Mouse (Mus musculus): Measurements from ENCODE around the gene Dnase1l1. TPM values are rescaled to one million over a fixed set of nuclear protein-coding genes. Genes with fewer than 3 reads are reported as not detected.

Dnase1l1 gene
- total and polyA plus RNA-seq, 2 experiments from 2014 or later, result 3.0 to 7.5 TPM

DNA sequence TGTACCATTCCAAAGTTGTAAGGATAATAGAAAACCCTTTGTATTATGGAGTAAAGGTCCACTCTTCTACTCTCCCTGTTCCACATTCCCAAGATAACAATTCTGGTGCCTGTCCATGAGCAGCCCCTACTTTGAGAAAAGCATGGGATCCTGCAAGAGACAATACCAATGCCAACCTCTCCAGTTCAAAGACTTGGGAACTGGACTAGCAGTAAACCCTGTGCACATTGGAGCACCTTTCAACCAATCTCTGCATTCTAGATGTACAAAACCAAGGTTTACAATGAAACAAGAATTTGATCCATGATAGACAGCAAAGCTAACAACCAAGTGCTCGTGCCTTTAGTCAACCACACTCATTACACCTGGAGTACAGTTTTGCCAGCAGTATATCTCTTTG lies 37.0 kb downstream of the Dnase1l1 start:
- Histone ChIP-seq H3K27me3 (ENCODE audit: insufficient read depth, low read length) (no peaks in the 10 kb centered on the region), H3K4me1 (ENCODE audit: insufficient read depth, low read length) (no peaks in the 10 kb centered on the region), H3K27ac (ENCODE audit: low read depth, low read length) (peak overlapping the region; percentile 87), H3K4me3 (ENCODE audit: low read depth, low read length) (peak overlapping the region; percentile 45), H3K36me3 (ENCODE audit: insufficient read depth, low read length) (peaks cover 19% of the 10 kb centered on the region), H3K9ac (replicated peaks; ENCODE audit: low read length, poor library complexity, severe bottlenecking) (peak overlapping the region; percentile 68), H3K9me3 (ENCODE audit: low read length) (no peaks in the 10 kb centered on the region), H3K4me2 (ENCODE audit: low read depth, low read length, poor library complexity, severe bottlenecking) (peak overlapping the region; percentile 55)
- no peak for TF ChIP-seq CTCF (IDR thresholded peaks at IDR 0.05)
- no peak for DNase-seq (ENCODE audit: low spot score)
- ATAC-seq (ENCODE audit: low FRiP score), result no peak
- whole genome bisulfite sequencing, result 23% methylated on average over 1 of the region's 1 CpGs

DNA sequence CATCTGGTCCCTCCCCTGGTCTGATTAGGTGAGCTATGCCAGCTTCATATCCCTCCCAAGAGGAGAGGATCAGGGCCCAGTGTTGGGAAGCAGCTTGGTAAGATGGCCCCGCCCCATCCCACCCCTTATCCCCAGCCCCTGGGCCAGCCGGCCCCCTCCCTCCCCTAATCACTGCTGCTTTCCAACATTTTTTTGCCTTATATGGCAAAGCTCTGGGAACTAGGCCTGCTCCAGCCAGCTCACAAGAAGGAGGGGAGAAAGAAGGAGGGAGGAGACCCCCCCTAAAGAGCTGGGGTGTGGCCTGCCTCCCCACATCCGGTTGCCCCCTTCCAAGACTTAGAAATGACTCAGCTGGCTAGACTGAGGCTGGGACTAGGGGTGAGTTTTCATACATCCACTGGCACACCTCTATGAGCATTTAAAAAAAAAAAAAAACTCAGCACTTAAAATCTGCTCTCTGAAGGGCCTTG lies 37.5 kb downstream of the Dnase1l1 start:
- ATAC-seq (ENCODE audit: low FRiP score), result peak; percentile 29
- H3K9me3 ChIP-seq (ENCODE audit: low read length), result no peaks in the 10 kb centered on the region

DNA sequence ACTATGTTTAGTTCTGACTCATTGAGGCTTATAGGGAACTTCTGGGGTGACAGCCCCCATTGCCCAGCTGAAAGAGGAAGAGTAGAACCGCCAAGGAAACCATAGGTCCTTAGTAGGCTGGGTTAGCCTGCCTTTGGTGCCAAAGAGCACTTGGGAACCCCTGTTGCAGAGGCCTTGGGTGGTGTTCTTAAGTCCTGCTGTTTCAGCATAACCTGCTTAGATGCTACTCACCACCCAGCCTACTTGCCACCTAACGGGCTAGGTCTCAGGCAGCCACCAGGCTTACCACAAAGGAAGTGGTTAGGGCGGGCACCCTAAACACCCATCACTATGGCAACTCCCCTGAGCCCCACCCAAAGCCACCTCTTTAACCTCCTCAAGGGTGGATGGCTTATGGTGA lies 38.3 kb downstream of the Dnase1l1 start:
- no peaks in the 10 kb centered on the region for H3K27me3 ChIP-seq (ENCODE audit: insufficient read depth, low read length)
- ATAC-seq (ENCODE audit: low FRiP score) (no peak), DNase-seq (ENCODE audit: low spot score) (no peak)
- H3K4me2 ChIP-seq (ENCODE audit: low read depth, low read length, poor library complexity, severe bottlenecking), result peak overlapping the region; percentile 55
- H3K36me3 ChIP-seq (ENCODE audit: insufficient read depth, low read length), result peaks cover 30% of the 10 kb centered on the region
- WGBS, result 50% methylated on average over 3 of the region's 3 CpGs
- no peaks in the 10 kb centered on the region for H3K4me1 ChIP-seq (ENCODE audit: insufficient read depth, low read length)
- H3K4me3 ChIP-seq (ENCODE audit: low read depth, low read length), result peak overlapping the region; percentile 45
- H3K27ac ChIP-seq (ENCODE audit: low read depth, low read length), result peak overlapping the region; percentile 87; the same call in 1 of the 2 replicates
- no peaks in the 10 kb centered on the region for H3K9me3 ChIP-seq (ENCODE audit: low read length)
- H3K9ac ChIP-seq (replicated peaks; ENCODE audit: low read length, poor library complexity, severe bottlenecking), result peak overlapping the region; percentile 68; the same call in 1 of the 2 replicates
- no peak for TF ChIP-seq CTCF (IDR thresholded peaks at IDR 0.05)

More for the DNA sequence above, 37.5 kb downstream of the Dnase1l1 start:
- TF ChIP-seq CTCF (IDR thresholded peaks at IDR 0.05), result no peak
- Histone ChIP-seq H3K4me1 (ENCODE audit: insufficient read depth, low read length) (no peaks in the 10 kb centered on the region), H3K9ac (replicated peaks; ENCODE audit: low read length, poor library complexity, severe bottlenecking) (peak overlapping the region; percentile 68), H3K36me3 (ENCODE audit: insufficient read depth, low read length) (peaks cover 23% of the 10 kb centered on the region), H3K27me3 (ENCODE audit: insufficient read depth, low read length) (no peaks in the 10 kb centered on the region), H3K27ac (ENCODE audit: low read depth, low read length) (peak overlapping the region; percentile 87), H3K4me3 (ENCODE audit: low read depth, low read length) (peak overlapping the region; percentile 45), H3K4me2 (ENCODE audit: low read depth, low read length, poor library complexity, severe bottlenecking) (peak overlapping the region; percentile 55)
- 27% methylated on average over 2 of the region's 3 CpGs for WGBS
- peak; percentile 71 for DNase-seq (ENCODE audit: low spot score)

DNA sequence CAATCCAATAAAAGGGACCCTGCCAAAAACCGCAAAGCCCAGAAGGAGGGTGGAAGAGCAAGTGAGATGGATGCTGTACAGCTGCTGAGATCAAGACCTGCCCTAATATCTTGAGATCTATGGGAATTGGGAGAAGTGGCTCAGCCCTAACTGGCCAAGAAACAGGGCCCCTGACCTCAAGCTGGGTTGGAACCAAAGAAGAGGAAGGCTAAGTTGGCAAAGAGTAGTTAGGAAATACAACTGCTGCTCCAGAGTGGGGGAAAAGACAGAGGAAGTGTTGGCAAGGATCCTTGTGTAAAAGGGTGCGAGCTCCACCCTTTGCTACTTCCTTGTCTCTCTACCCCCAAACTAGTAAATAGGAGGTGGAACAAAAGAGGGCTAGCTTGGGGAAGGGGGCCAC lies 38.7 kb downstream of the Dnase1l1 start:
- DNase-seq (ENCODE audit: low spot score) (no peak), ATAC-seq (ENCODE audit: low FRiP score) (no peak)
- H3K9ac ChIP-seq (replicated peaks; ENCODE audit: low read length, poor library complexity, severe bottlenecking), result no peak overlapping the region
- peaks cover 30% of the 10 kb centered on the region for H3K36me3 ChIP-seq (ENCODE audit: insufficient read depth, low read length)
- H3K4me1 ChIP-seq (ENCODE audit: insufficient read depth, low read length), result no peaks in the 10 kb centered on the region
- no peaks in the 10 kb centered on the region for H3K9me3 ChIP-seq (ENCODE audit: low read length)
- no peaks in the 10 kb centered on the region for H3K27me3 ChIP-seq (ENCODE audit: insufficient read depth, low read length)
- peak overlapping the region; percentile 87; the same call in 1 of the 2 replicates for H3K27ac ChIP-seq (ENCODE audit: low read depth, low read length)
- TF ChIP-seq CTCF (IDR thresholded peaks at IDR 0.05), result no peak
- H3K4me3 ChIP-seq (ENCODE audit: low read depth, low read length), result peak overlapping the region; percentile 45; the same call in 1 of the 2 replicates
- peak overlapping the region; percentile 55 for H3K4me2 ChIP-seq (ENCODE audit: low read depth, low read length, poor library complexity, severe bottlenecking)
- 89% methylated on average over 2 of the region's 2 CpGs for WGBS

DNA sequence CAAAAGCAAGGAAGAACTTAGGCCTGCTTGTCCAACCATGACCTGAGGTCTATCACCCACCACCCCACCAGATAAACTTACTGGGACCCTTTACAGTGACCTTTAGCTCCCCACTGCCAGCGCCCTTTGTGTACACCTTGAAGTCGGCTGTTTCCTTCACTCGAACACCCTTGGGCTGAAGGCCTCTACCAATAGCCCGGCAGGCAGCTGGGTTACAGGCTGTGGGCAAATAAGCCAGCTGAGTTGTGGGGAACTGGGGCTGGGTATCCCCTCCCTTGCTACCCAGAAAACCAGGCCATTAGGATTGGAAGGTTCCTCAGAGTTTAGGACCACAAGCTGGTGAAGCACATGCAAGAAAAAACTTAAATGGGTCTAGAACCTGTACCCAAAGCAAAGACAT lies 41.8 kb downstream of the Dnase1l1 start:
- no peaks in the 10 kb centered on the region for H3K4me1 ChIP-seq (ENCODE audit: insufficient read depth, low read length)
- no peak overlapping the region for H3K27ac ChIP-seq (ENCODE audit: low read depth, low read length)
- ATAC-seq (ENCODE audit: low FRiP score) (no peak), DNase-seq (ENCODE audit: low spot score) (no peak)
- no peak overlapping the region for H3K9ac ChIP-seq (replicated peaks; ENCODE audit: low read length, poor library complexity, severe bottlenecking)
- H3K27me3 ChIP-seq (ENCODE audit: insufficient read depth, low read length), result no peaks in the 10 kb centered on the region
- H3K36me3 ChIP-seq (ENCODE audit: insufficient read depth, low read length), result peaks cover 48% of the 10 kb centered on the region
- no peak overlapping the region for H3K4me2 ChIP-seq (ENCODE audit: low read depth, low read length, poor library complexity, severe bottlenecking)
- H3K4me3 ChIP-seq (ENCODE audit: low read depth, low read length), result no peak overlapping the region
- H3K9me3 ChIP-seq (ENCODE audit: low read length), result no peaks in the 10 kb centered on the region
- 97% methylated on average over 4 of the region's 4 CpGs for WGBS
- TF ChIP-seq CTCF (IDR thresholded peaks at IDR 0.05), result no peak

DNA sequence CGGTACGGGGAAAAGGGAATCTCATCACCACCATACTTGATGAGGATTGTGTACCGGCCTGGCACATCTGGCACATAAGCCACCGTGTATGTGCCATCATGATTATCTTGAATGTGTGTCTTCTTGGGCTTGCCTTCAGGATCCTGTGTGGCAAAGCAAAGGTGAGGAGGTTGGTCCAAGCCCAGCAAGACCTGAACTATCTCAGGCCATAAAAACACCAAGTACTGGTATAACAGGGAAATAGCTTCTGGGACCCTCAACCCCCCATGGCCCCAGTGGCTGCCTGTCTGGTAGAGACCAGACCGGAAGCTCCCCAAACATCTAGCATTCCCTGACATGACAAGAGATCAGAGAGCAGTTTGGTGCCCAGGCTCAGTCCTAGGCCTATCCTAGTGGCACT lies 48.9 kb downstream of the Dnase1l1 start:
- Histone ChIP-seq H3K9me3 (ENCODE audit: low read length) (no peaks in the 10 kb centered on the region), H3K27ac (ENCODE audit: low read depth, low read length) (no peak overlapping the region), H3K4me3 (ENCODE audit: low read depth, low read length) (no peak overlapping the region), H3K27me3 (ENCODE audit: insufficient read depth, low read length) (no peaks in the 10 kb centered on the region), H3K4me2 (ENCODE audit: low read depth, low read length, poor library complexity, severe bottlenecking) (no peak overlapping the region), H3K36me3 (ENCODE audit: insufficient read depth, low read length) (peaks cover 61% of the 10 kb centered on the region), H3K9ac (replicated peaks; ENCODE audit: low read length, poor library complexity, severe bottlenecking) (no peak overlapping the region), H3K4me1 (ENCODE audit: insufficient read depth, low read length) (no peaks in the 10 kb centered on the region)
- whole genome bisulfite sequencing, result 95% methylated on average over 5 of the region's 5 CpGs
- DNase-seq (ENCODE audit: low spot score), result no peak
- ATAC-seq (ENCODE audit: low FRiP score), result no peak
- no peak for TF ChIP-seq CTCF (IDR thresholded peaks at IDR 0.05)

Data from midbrain, postnatal 0 days (tissue).